Mouse (Mus musculus) kidney, adult 2 months (tissue): ENCODE measurements at regions not wholly inside any gene's neighbourhood (a gene's known extent, or its start where the extent isn't known, plus 50 kb on each side); places are given as distances from the start of the nearest gene placed in this dataset.

Experiments used
- CTCF ChIP-seq: fragments of 200-500 bp; conservative IDR thresholded peaks from 2 replicates; pipeline ENCODE4 v1.5.1; 2011; ENCODE audit warnings: low read depth, mild to moderate bottlenecking, control low read depth, low read length, moderate library complexity, mixed read lengths; ENCODE audit not compliant: insufficient read depth, insufficient read length
- POLR2A ChIP-seq: fragments of 200-500 bp; IDR thresholded peaks from one replicate; pipeline ENCODE4 v1.6.1; 2011; ENCODE audit warnings: low read depth, low read length, control low read depth

- TF ChIP-seq CTCF (no peak), POLR2A (no peak)
These were observed 310.7 kb downstream of the Rnf144a start for GRCm38 (mm10) chr12:26104372-26104771.
